Comparison of ENCODE assay signal across 26 mouse cellular contexts in genomic region chr10:85587758-85588157, GRCm38 (mm10).
"Had no signal": no experiment of that assay in that cellular context is flagged by ENCODE, and none has a peak within 500 bp of the region (broad histone marks: within the 10 kb centered on the region; RNA-seq: fewer than 3 reads in every experiment).

No protein-coding gene starts in this region.

- H3K27ac ChIP-seq: heart, embryonic 10.5 days; hindbrain, embryonic 10.5 days; hindbrain, embryonic 12.5 days; hindbrain, embryonic 14.5 days; intestine, embryonic 15.5 days; kidney, embryonic 15.5 days; kidney, postnatal 0 days; limb, embryonic 10.5 days; limb, embryonic 12.5 days; liver, embryonic 13.5 days had no signal

- H3K4me1 ChIP-seq: intestine, embryonic 15.5 days; kidney, embryonic 15.5 days; limb, embryonic 12.5 days; liver, embryonic 13.5 days had no signal

- H3K9ac ChIP-seq: heart, embryonic 12.5 days; hindbrain, embryonic 12.5 days; hindbrain, embryonic 14.5 days; intestine, embryonic 15.5 days; kidney, embryonic 15.5 days; limb, embryonic 12.5 days; liver, embryonic 13.5 days had no signal

- H3K36me3 ChIP-seq: heart, embryonic 10.5 days; heart, embryonic 12.5 days; hindbrain, embryonic 10.5 days; hindbrain, embryonic 12.5 days; intestine, embryonic 15.5 days; kidney, embryonic 15.5 days; limb, embryonic 10.5 days; limb, embryonic 12.5 days; liver, embryonic 13.5 days had no signal

- DNase-seq: gastrocnemius, postnatal 14 days; gastrocnemius, postnatal 36 days; heart, postnatal 10 days; heart, postnatal 36 days; kidney, adult 18-20 months; kidney, adult 9 months; kidney, postnatal 14 days; kidney, postnatal 36 days; layer of hippocampus, adult 9-11 months; layer of hippocampus, postnatal 36 days; liver; liver, embryonic 13.5 days had no signal

- H3K4me2 ChIP-seq: heart, embryonic 12.5 days; hindbrain, embryonic 12.5 days; hindbrain, embryonic 14.5 days; intestine, embryonic 15.5 days; kidney, embryonic 15.5 days; limb, embryonic 12.5 days; liver, embryonic 11.5 days; liver, embryonic 13.5 days had no signal

- H3K4me3 ChIP-seq: heart, embryonic 10.5 days; heart, embryonic 12.5 days; hindbrain, embryonic 10.5 days; hindbrain, embryonic 12.5 days; intestine, embryonic 15.5 days; kidney, embryonic 15.5 days; limb, embryonic 10.5 days; limb, embryonic 12.5 days; liver, embryonic 13.5 days had no signal

- ATAC-seq: hindbrain, embryonic 16.5 days; inflammation-experienced regulatory T-cells, adult 6 months; intestine, embryonic 15.5 days; intestine, postnatal 0 days had no signal

- H3K9me3 ChIP-seq: heart, embryonic 10.5 days; heart, embryonic 12.5 days; hindbrain, embryonic 10.5 days; hindbrain, embryonic 12.5 days; intestine, embryonic 15.5 days; kidney, embryonic 15.5 days; limb, embryonic 10.5 days; limb, embryonic 12.5 days; liver, embryonic 13.5 days had no signal

- H3K27me3 ChIP-seq: heart, embryonic 12.5 days; hindbrain, embryonic 12.5 days; intestine, embryonic 15.5 days; kidney, embryonic 15.5 days; liver, embryonic 13.5 days had no signal
